Mouse (Mus musculus): ENCODE results near the gene Git1. TPM values are rescaled to one million over a fixed set of nuclear protein-coding genes. Genes with fewer than 3 reads are reported as not detected.
"Not testable (repeated sequence)": the region's sequence is repeated elsewhere in the genome, so short reads cannot be mapped to it uniquely, and the experiment has no call there.

Git1 gene
- total and polyA plus RNA-seq, 3 experiments = 8.8 to 57.8 (median 28.9) TPM

- H3K27ac ChIP-seq (ENCODE audit: insufficient read depth, low read depth) = no peak overlapping the region
- no peak overlapping the region for H3K4me3 ChIP-seq (replicated peaks in 1 of 3; ENCODE audit: low read depth in 2 of 3, low read length in 2 of 3, poor library complexity in 1 of 3)
- TF ChIP-seq POLR2A (IDR thresholded peaks at IDR 0.05; ENCODE audit: low read depth, low read length) = no peak
- peak; percentile 77 for TF ChIP-seq ZNF384 (IDR thresholded peaks at IDR 0.05; ENCODE audit: low read depth, low read length)
- no peaks in the 10 kb centered on the region for H3K36me3 ChIP-seq (replicated peaks in 1 of 2; ENCODE audit: control insufficient read depth in 1 of 2, insufficient read depth in 1 of 2, low read length in 1 of 2)
- dilution Hi-C loops (cut with MboI; ENCODE audit: extremely low pct_ligation_motif_present, extremely low pct_unique_long_range_greater_than_20kb, low sequenced_read_pairs) (no loop called here), in situ Hi-C loops (cut with MboI; ENCODE audit: low pct_ligation_motif_present, low pct_unique_long_range_greater_than_20kb, low sequenced_read_pairs) (no loop called here)
- no peak overlapping the region for H3K9ac ChIP-seq (ENCODE audit: insufficient read depth, low read depth)
- H3K79me2 ChIP-seq (replicated peaks; ENCODE audit: control insufficient read depth, extremely low read depth, insufficient read depth, poor library complexity, severe bottlenecking) = no peaks in the 10 kb centered on the region
- 0 out of 2 replicates have a peak overlapping the region, but pooled peaks have one; percentile 16 for H3K4me2 ChIP-seq (ENCODE audit: insufficient read depth, low read depth, poor library complexity, severe bottlenecking)
- peak; percentile 64 for DNase-seq (ENCODE audit: extremely low read depth)
- no peaks in the 10 kb centered on the region for H3K9me3 ChIP-seq (replicated peaks; ENCODE audit: low read length)
- peaks cover 18 to 51% of the 10 kb centered on the region in 2 experiments for H3K4me1 ChIP-seq (ENCODE audit: control insufficient read depth in 1 of 2, insufficient read depth in 2 of 2)
- no peaks in the 10 kb centered on the region for H3K27me3 ChIP-seq (replicated peaks)
Measured at GRCm38 (mm10) chr11:77520601-77521529, 27.5 kb downstream of the Git1 start.

GRCm38 (mm10) chr11:77525804-77526486 is 32.6 kb downstream of the Git1 start:
- dilution Hi-C loops (cut with MboI; ENCODE audit: extremely low pct_ligation_motif_present, extremely low pct_unique_long_range_greater_than_20kb, low sequenced_read_pairs) = no loop called here
- Histone ChIP-seq H3K9ac (ENCODE audit: insufficient read depth, low read depth) (no peak overlapping the region), H3K4me3 (replicated peaks in 1 of 3; ENCODE audit: low read depth in 2 of 3, low read length in 2 of 3, poor library complexity in 1 of 3) (no peak overlapping the region), H3K36me3 (replicated peaks in 1 of 2; ENCODE audit: control insufficient read depth in 1 of 2, insufficient read depth in 1 of 2, low read length in 1 of 2) (peaks cover 0 to 6% of the 10 kb centered on the region in 2 experiments), H3K4me2 (ENCODE audit: insufficient read depth, low read depth, poor library complexity, severe bottlenecking) (no peak overlapping the region), H3K4me1 (ENCODE audit: control insufficient read depth in 1 of 2, insufficient read depth in 2 of 2) (peaks cover 0 to 6% of the 10 kb centered on the region in 2 experiments; a peak in 2 of 4 replicates), H3K27ac (ENCODE audit: insufficient read depth, low read depth) (no peak overlapping the region), H3K79me2 (replicated peaks; ENCODE audit: control insufficient read depth, extremely low read depth, insufficient read depth, poor library complexity, severe bottlenecking) (no peaks in the 10 kb centered on the region), H3K9me3 (replicated peaks; ENCODE audit: low read length) (no peaks in the 10 kb centered on the region), H3K27me3 (replicated peaks) (no peaks in the 10 kb centered on the region)
- no peak for DNase-seq (ENCODE audit: extremely low read depth)
- TF ChIP-seq CHD2 (IDR thresholded peaks at IDR 0.05; ENCODE audit: low read length) = no peak
- no peak for TF ChIP-seq ELF1 (IDR thresholded peaks at IDR 0.05; ENCODE audit: low read depth, low read length)
- TF ChIP-seq MYC (IDR thresholded peaks at IDR 0.05; ENCODE audit: low read depth, low read length) = 0 out of 2 replicates have a peak, but pooled peaks have one; percentile 52
- peak in 1 of 2 experiments; percentile 34; a peak in 2 of 4 replicates for TF ChIP-seq CTCF (conservative IDR thresholded peaks at IDR 0.05 in 1 of 2, IDR thresholded peaks at IDR 0.05 in 1 of 2; ENCODE audit: low read depth in 2 of 2, low read length in 2 of 2)
- no peak for TF ChIP-seq EP300 (IDR thresholded peaks at IDR 0.05; ENCODE audit: low read length)
- TF ChIP-seq SMC3 (IDR thresholded peaks at IDR 0.05; ENCODE audit: low read depth, low read length) = peak; percentile 22; the same call in 1 of the 2 replicates
- no peak for TF ChIP-seq MXI1 (IDR thresholded peaks at IDR 0.05; ENCODE audit: low read depth, low read length)
- peak; percentile 28 for TF ChIP-seq RAD21 (IDR thresholded peaks at IDR 0.05; ENCODE audit: low read depth, low read length)
- no peak for TF ChIP-seq NELFE (IDR thresholded peaks at IDR 0.05; ENCODE audit: low read depth, low read length)
- in situ Hi-C loops (cut with MboI; ENCODE audit: low pct_ligation_motif_present, low pct_unique_long_range_greater_than_20kb, low sequenced_read_pairs) = no loop called here

GRCm38 (mm10) chr11:77528420-77528819 is 35.1 kb downstream of the Git1 start:
- H3K9ac ChIP-seq (ENCODE audit: insufficient read depth, low read depth); H3K4me2 ChIP-seq (ENCODE audit: insufficient read depth, low read depth, poor library complexity, severe bottlenecking); H3K79me2 ChIP-seq (replicated peaks; ENCODE audit: control insufficient read depth, extremely low read depth, insufficient read depth, poor library complexity, severe bottlenecking); H3K27ac ChIP-seq (ENCODE audit: insufficient read depth, low read depth); dilution Hi-C loops (cut with MboI; ENCODE audit: extremely low pct_ligation_motif_present, extremely low pct_unique_long_range_greater_than_20kb, low sequenced_read_pairs); DNase-seq (ENCODE audit: extremely low read depth); H3K4me3 ChIP-seq (replicated peaks in 1 of 3; ENCODE audit: low read depth in 2 of 3, low read length in 2 of 3, poor library complexity in 1 of 3); H3K27me3 ChIP-seq (replicated peaks); in situ Hi-C loops (cut with MboI; ENCODE audit: low pct_ligation_motif_present, low pct_unique_long_range_greater_than_20kb, low sequenced_read_pairs); H3K4me1 ChIP-seq (ENCODE audit: control insufficient read depth in 1 of 2, insufficient read depth in 2 of 2); H3K9me3 ChIP-seq (replicated peaks; ENCODE audit: low read length): not testable (repeated sequence)
- peak in 1 of 2 experiments; percentile 29; a peak in 2 of 4 replicates for TF ChIP-seq CTCF (conservative IDR thresholded peaks at IDR 0.05 in 1 of 2, IDR thresholded peaks at IDR 0.05 in 1 of 2; ENCODE audit: low read depth in 2 of 2, low read length in 2 of 2)
- peaks cover 0 to 17% of the 10 kb centered on the region in 2 experiments for H3K36me3 ChIP-seq (replicated peaks in 1 of 2; ENCODE audit: control insufficient read depth in 1 of 2, insufficient read depth in 1 of 2, low read length in 1 of 2)

Measured in CH12.LX (cell line).